Mouse (Mus musculus) heart, postnatal 0 days (tissue): ENCODE measurements at regions not wholly inside any gene's neighbourhood (a gene's known extent, or its start where the extent isn't known, plus 50 kb on each side); places are given as distances from the start of the nearest gene placed in this dataset.

Experiments
- CTCF ChIP-seq: IDR thresholded peaks from 2 replicates; pipeline ENCODE4 v1.5.1; 2016; ENCODE audit warnings: antibody characterized with exemption, control low read depth, low read depth
- EP300 ChIP-seq: IDR thresholded peaks from 2 replicates; pipeline ENCODE4 v1.6.1; 2016; ENCODE audit warnings: antibody characterized with exemption, low read depth

DNA sequence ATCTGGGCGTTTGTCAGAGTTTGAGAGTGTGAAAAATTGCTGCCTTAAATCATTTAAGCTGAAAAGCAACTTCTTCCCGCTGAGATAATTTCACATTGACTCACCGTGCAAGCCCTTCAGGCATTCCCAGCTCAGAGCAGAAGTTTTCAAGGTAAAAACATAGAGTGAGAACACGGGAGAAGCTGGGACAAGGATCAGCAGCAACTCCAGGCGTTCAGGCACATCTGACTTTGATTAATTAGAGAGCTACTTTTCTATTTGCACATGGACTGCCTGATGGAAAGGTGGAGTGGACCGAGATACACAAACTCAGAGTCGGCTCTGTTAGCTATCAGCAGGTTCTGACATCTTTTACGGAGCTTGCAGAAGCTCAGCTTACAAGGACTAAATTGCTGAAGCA lies 564.6 kb downstream of the Tfec start:
- no peak for TF ChIP-seq CTCF
- TF ChIP-seq EP300, result no peak
